In genomic region chr1:43360741-43361140, GRCm38 (mm10) we compare ENCODE assay signal across 10 mouse cellular contexts.
A peak's percentile ranks its signal among the peaks of the same experiment; 100 is the strongest.
DNase-seq lines count a peak whose midpoint lies in the region; ATAC-seq lines count a peak whose summit lies in the region.
"Had no signal": no experiment of that assay in that cellular context is flagged by ENCODE, and none has a peak within 500 bp of the region (broad histone marks: within the 10 kb centered on the region; RNA-seq: fewer than 3 reads in every experiment).

No protein-coding gene starts in this region.

- no peak overlapping the region for H3K4me3 ChIP-seq in heart, embryonic 12.5 days
- H3K4me3 ChIP-seq in lung, embryonic 15.5 days, result no peak overlapping the region
- H3K4me3 ChIP-seq in neural tube, embryonic 12.5 days, result no peak overlapping the region
- H3K4me3 ChIP-seq: embryonic facial prominence, embryonic 13.5 days had no signal

- H3K27me3 ChIP-seq in heart, embryonic 12.5 days (replicated peaks), result no peaks in the 10 kb centered on the region
- no peaks in the 10 kb centered on the region for H3K27me3 ChIP-seq in lung, embryonic 15.5 days
- no peaks in the 10 kb centered on the region for H3K27me3 ChIP-seq in neural tube, embryonic 12.5 days (replicated peaks)
- H3K27me3 ChIP-seq: embryonic facial prominence, embryonic 13.5 days had no signal

- DNase-seq in heart, adult 9 months (ENCODE audit: low spot score in 2 of 2), result no peak
- DNase-seq in embryo, embryonic 10.5 days (ENCODE audit: low spot score), result peak; percentile 75
- no peak for DNase-seq in adrenal gland, adult 8-10 months
- no peak for DNase-seq in thymus, postnatal 4 days
- DNase-seq: thymus, adult 18-20 months had no signal

- no peak overlapping the region for H3K4me2 ChIP-seq in heart, embryonic 12.5 days
- peak overlapping the region; percentile 26 for H3K4me2 ChIP-seq in lung, embryonic 15.5 days
- peak overlapping the region; percentile 27; the same call in 1 of the 2 replicates for H3K4me2 ChIP-seq in neural tube, embryonic 12.5 days (replicated peaks)
- H3K4me2 ChIP-seq: embryonic facial prominence, embryonic 13.5 days had no signal

- H3K4me1 ChIP-seq in heart, embryonic 12.5 days (replicated peaks), result peaks cover 23% of the 10 kb centered on the region
- H3K4me1 ChIP-seq in lung, embryonic 15.5 days, result peaks cover 33% of the 10 kb centered on the region
- peaks cover 29% of the 10 kb centered on the region for H3K4me1 ChIP-seq in neural tube, embryonic 12.5 days

- 0 out of 2 replicates have a peak, but pooled peaks have one; percentile 29 for ATAC-seq in heart, embryonic 12.5 days (ENCODE audit: insufficient number of reproducible peaks, low FRiP score)
- peak; percentile 60; the same call in 1 of the 2 replicates for ATAC-seq in lung, embryonic 15.5 days (ENCODE audit: borderline replicate concordance, extremely low read depth, low FRiP score, low TSS enrichment)
- ATAC-seq in neural tube, embryonic 12.5 days (ENCODE audit: low FRiP score, low read depth), result peak; percentile 52
- no peak for ATAC-seq in inflammation-experienced regulatory T-cells, adult 6 months

- H3K9ac ChIP-seq in heart, embryonic 12.5 days, result no peak overlapping the region
- H3K9ac ChIP-seq in lung, embryonic 15.5 days, result no peak overlapping the region
- H3K9ac ChIP-seq in neural tube, embryonic 12.5 days, result no peak overlapping the region
- H3K9ac ChIP-seq: embryonic facial prominence, embryonic 13.5 days had no signal

- H3K9me3 ChIP-seq in heart, embryonic 12.5 days (replicated peaks), result no peaks in the 10 kb centered on the region
- no peaks in the 10 kb centered on the region for H3K9me3 ChIP-seq in lung, embryonic 15.5 days
- no peaks in the 10 kb centered on the region for H3K9me3 ChIP-seq in neural tube, embryonic 12.5 days
- H3K9me3 ChIP-seq: embryonic facial prominence, embryonic 13.5 days had no signal

- no peaks in the 10 kb centered on the region for H3K36me3 ChIP-seq in heart, embryonic 12.5 days
- no peaks in the 10 kb centered on the region for H3K36me3 ChIP-seq in lung, embryonic 15.5 days
- no peaks in the 10 kb centered on the region for H3K36me3 ChIP-seq in neural tube, embryonic 12.5 days
- H3K36me3 ChIP-seq: embryonic facial prominence, embryonic 13.5 days had no signal

- H3K27ac ChIP-seq in heart, embryonic 12.5 days (ENCODE audit: poor library complexity, severe bottlenecking), result peak overlapping the region; percentile 60
- H3K27ac ChIP-seq in lung, embryonic 15.5 days, result peak overlapping the region; percentile 56
- H3K27ac ChIP-seq in neural tube, embryonic 12.5 days, result 0 out of 2 replicates have a peak overlapping the region, but pooled peaks have one; percentile 12
- H3K27ac ChIP-seq: embryonic facial prominence, embryonic 13.5 days had no signal

- WGBS in heart, embryonic 12.5 days, result 22% methylated on average over 4 of the region's 4 CpGs
- WGBS in lung, embryonic 15.5 days, result 22% methylated on average over 4 of the region's 4 CpGs
- WGBS in neural tube, embryonic 12.5 days, result 4% methylated on average over 4 of the region's 4 CpGs
